Mouse (Mus musculus) gastrocnemius, postnatal 10 days (tissue): Measurements from ENCODE around the gene Gm10577. TPM values are rescaled to one million over a fixed set of nuclear protein-coding genes. Genes with fewer than 3 reads are reported as not detected.

ENCODE experiments used
- DNase-seq: peaks from one replicate; pipeline ENCODE4 v3.0.0; 2021; ENCODE audit warnings: mixed read lengths
- long read RNA-seq, 2 experiments: library from polyadenylated mRNA; stranded (forward); transcript quantifications; one replicate each; pipeline ENCODE4 v2.0.0; 2021
- total RNA-seq, 2 experiments: library from RNA; stranded (reverse); gene quantifications; 2 replicates each; pipeline ENCODE4 v1.2.3; 2021

The Gm10577 gene
- total RNA-seq: not detected
- long read RNA-seq, experiment 1: 0 reads
- long read RNA-seq, experiment 2: 0 reads

DNA sequence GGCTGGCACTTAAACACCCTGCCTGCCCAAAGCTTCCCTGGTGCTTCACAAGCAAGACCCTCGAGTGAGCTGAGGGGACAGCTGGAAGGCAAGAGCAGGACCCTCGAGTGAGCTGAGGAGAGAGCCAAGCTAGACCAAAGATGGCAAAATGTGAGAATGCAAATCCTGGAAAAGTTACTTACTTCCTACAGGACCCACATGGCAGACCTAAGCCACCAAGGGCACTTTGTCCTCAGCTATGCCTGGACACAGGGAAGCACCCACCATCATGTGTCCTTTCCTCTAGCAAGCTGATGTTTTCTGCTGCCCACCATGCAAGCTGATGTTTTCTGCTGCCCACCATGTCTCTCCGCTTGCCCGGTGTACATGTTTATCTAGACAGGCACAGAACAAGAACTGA is at the start of gene Gm10577:
Gene Gm10577 (minus strand): TSS at position 101 of the 400 bp plus-strand sequence.
- DNase-seq: no peak

DNA sequence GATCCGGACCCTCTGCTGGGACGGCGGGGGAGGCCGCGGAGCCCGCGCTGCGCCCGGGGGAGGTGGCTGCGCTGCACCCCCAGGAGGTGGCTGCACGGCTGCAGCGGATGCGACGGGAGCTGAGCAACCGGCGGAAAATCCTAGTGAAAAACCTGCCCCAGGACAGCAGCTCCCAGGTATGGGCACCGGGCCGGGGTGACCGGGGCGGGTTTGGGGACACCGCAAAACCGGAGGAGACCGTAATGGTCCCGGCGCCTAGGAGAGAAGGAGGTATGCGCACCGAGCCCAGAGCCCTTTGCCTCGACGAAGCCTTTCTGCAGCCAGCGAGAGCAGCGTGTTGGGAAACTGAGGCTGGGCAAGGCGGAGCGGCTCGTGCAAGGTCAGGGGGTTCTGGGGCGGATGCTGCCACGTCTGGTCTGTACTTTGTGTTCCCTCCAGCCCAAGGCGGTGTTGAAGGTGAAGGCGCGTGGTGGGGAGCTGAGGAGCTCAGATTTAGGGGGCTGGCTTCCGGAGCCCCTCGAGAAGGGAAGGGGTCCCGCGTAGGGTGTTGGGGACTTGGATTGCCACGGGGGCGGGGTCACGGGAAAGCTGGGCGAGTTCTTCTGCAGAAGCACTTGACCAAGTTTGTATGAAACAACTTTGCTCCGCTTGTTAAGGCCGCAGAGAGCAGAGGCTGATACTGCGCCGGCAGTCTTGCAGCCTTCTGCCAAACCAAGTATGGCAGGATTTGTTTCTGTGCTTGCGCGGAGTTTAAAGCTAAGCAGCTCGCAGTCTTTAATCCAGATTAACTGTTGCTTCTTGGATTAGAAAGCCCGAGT is 48.9 kb upstream of the Gm10577 start:
- peak; percentile 39 for DNase-seq

DNA sequence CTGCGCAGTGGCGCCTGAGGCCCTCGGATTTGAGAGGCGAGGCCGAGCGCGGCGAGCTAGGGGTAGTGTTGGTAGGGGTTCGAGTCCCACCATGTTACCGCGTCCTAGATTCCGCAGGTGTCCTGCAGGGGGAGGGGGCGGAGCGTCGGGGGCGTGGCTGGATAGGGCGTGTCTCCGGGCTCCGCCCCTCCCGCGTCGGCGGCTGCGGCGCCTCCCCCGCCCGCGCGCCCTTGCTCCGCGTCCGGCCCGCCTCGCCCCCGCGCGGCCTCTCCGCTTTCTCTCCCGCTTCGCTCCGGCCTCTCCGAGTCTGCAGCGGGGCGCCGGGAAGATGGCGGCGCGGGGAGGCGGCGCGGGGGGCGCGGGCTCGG is 48.3 kb upstream of the Gm10577 start, which contains the start of gene Raver2:
Gene Raver2 (plus strand): TSS at position 198 of the 368 bp plus-strand sequence.
- DNase-seq: peak; percentile 63

DNA sequence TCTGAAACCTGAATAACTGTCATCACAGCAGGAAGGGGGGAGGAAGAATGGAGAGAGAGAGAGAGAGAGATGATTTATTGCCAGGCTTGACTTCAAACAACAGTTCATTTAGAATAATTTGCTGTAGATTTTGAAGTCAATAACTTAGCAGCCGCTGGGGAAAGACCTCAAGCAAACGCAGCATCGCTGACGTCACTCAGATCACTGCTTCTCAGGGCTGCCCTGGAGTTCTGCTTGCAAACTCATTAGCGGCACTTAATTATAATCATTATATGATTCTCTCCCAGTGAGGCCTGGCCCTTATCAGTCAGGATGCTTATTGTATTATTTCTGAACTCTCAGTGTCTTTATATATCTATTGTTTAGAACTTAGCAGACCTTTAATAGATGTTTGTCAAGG is 45.9 kb upstream of the Gm10577 start:
- DNase-seq: no peak

DNA sequence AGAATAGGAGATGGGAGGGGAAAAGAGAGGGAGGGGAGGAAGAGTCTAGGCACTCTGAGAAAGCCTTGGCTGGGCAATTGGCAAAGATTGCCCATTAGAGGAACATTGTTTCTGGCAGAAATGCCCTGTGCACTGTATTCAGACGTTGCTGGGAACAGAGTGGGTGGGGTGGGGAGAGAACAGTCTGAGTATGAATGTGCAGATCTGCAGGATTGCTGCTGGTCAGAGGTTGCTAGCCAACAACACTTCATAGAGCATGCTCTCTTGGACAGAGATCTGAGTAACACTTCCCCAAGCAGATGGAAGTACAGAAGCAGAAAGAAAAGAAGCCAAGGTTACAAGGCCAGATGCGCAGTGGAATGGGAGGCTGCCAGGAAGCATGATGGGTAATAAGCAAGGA is 41.6 kb upstream of the Gm10577 start:
- no peak for DNase-seq

DNA sequence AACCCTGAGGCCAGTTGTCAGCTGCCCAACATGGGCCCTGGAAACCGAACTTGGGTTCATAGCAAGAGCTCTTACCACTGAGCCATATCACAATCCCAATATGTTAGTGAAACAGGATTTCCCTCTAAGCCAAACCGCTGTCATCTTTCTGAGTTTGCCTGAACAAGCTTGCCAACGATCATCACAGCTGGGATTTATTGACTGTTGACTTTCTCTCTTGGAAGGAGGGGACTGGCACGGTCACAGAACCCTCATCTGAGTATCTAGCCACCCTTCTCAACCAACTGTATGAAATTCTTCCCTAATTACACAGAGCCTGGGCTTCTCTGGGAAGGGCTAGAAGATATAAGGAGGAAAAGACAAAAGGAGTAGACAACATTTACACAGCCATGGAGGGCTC is 26.1 kb upstream of the Gm10577 start:
- DNase-seq: no peak

DNA sequence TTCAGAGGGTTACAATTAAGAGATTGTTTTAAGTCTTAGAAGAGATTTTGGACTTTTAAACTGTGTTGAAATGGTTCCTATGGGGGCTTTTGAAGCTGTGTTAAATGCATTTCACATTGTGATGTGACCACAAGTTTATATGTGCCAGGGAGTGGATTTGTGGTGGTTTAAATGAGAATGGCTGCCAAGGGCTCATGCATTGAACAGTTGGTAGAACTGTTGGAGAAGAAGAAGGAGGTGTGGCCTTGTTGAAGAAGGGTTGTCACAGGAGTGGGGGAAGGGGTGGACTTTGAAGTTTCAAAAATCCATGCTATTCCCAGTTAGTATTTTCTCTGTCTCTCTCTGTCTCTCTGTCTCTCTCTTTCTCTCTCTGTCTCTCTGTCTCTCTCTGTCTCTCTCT is 23.7 kb upstream of the Gm10577 start:
- no peak for DNase-seq

DNA sequence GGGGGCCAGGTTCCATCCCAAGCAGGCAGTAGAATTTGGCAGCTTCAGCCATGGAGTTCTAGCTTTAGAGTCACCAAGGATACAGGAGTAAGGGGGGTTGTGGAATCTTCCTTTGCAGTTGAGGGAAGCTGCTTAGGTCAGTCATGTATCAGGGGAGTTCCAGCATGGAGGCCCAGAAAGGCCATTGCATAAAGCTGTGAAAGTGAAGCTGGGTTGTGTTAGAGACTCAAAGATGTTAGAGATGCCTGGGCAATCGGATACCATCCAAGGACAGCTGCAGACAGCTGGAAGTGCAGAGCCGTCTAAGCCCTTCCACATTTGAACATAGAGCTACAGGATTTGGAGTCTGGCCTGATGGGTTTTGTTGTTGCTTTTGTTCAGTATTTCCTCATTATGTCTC is 23.2 kb upstream of the Gm10577 start:
- DNase-seq: no peak

DNA sequence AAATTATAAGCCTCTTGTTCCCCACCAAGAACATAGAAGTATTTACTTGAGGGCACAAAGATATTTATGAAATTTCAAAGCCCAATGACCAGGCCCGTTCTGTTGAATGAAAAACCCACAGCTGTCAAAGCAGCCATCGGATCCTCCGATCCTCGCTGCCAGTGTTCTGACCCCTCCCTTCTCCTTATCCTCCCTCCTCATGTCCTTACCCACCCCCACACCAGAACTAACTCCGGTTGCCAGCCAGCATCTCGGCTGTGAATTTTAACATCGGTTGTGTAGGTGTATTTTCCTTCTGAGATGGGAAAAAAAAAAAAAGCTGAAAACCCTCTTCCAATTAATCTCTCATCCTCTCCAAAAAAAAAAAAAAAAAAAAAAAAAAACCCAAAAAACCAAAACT is 16.7 kb upstream of the Gm10577 start:
- no peak for DNase-seq

DNA sequence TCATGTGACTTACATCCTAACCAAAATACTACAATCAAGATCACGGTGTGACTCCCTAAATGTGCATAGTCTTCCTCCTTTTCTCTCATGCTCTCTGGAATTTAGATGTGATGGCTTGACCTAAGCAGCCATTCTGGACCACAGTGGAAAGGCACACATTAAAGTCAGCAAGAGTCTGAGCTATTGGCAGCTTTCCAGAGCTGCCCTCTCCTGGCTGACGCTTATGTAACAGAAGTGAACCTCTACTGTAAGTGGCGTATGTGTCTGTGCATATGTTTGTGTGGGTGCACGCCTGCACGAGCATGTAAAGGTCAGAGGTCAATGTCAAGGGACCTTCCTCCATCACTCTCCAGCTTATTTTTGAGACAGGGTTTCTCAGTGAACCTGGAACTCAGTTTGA is 14.6 kb upstream of the Gm10577 start:
- DNase-seq: no peak

DNA sequence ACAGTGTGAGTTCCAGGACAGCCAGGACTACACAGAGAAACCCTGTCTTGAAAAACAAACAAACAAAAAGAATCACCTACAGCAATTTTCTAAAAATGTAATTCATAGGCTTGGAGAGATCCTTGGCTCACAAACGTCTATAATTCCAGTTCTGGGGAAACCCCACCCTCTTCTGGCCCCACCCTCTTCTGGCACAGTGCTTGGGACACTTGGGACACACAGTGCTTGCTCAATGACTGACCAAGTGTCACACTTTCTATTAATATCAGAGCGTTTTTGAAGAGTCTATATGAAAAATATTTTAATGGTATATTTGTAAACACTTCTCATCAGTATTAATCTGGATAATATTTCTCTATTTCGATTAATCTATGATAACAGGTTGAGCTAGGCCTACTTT is 12.6 kb upstream of the Gm10577 start:
- DNase-seq: no peak

DNA sequence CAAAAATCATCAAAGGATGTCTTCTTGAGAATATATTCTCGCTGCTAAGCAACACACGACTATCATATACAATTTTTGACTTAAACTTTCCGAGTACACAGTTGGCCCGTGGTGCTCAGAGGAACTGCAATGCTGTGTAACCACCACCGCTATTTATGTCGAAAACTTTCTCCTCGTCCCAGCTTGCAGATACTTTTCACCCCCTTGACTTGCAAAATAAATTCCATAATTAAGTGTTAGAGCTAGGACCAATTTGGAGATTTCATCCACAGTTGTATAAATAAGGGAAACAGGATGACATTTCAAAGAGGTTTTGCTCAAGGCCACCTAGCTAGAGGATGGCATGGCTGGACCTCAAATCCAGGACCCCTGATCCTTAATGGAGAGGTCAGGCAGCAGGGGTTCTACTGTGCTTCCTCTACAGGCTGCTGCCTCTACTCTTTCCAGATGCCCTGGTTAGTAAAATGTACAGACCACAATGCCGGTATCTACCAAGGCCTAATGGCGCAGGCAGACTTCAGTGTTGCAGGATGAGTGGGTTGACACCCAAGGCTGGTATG is 7.4 kb upstream of the Gm10577 start:
- DNase-seq: no peak

DNA sequence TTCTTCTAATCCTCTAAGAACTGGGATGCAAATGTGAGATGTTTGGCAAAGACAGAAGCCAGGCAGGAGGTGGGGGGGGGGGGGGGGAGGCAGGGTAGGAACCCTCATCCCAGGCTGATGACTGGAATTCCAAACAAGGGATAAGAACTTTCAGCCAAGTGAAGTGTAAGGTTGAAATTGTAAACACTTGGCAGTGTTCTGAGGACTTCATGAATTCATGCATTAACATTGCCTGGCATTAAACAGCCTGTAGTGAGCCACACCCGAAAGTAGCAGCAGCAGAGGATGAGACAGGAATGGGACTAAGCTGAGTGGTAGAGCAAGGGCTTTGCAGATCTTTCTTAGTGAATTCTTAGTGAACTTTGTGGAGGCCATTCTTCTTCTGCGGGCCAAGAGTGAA is 6.5 kb upstream of the Gm10577 start:
- no peak for DNase-seq

DNA sequence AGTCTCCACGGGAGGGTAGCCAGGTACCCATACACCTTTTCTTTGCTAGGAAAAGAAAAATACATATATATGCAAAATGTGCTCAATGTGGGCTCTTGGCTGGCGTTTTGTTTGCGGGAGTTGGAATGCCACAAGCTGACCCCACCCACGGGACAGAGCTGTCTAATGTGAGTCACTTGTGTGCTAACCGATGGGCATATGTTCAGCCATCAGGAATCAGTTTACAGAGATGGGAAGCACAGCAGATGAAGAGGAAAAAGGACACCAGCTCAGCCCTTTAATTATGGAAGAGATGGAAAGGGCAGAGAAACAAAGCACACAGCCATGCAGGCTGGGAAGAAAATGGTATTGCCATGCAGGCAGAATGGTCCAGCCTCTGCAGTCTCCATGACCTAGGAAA is 6.1 kb upstream of the Gm10577 start:
- no peak for DNase-seq

DNA sequence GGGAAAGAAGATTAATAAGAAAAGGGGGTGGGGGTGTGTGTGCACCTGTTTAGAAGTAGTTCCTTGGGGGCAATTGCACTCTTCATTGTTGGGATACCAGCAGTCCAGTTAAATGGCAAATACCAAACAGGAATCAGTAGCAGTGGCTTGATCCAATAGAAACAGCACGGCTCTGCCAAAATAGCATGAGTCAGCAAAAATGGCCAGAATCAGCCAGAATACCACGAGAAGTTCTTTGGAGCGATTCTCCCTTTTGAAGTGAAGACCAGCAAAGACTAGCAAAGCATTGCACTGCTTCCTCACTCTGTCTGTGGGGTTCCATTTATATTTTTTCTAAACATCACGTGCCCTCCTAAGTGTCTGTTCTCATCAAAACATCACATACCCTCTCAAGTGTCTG is 2.7 kb downstream of the Gm10577 start:
- DNase-seq: no peak

DNA sequence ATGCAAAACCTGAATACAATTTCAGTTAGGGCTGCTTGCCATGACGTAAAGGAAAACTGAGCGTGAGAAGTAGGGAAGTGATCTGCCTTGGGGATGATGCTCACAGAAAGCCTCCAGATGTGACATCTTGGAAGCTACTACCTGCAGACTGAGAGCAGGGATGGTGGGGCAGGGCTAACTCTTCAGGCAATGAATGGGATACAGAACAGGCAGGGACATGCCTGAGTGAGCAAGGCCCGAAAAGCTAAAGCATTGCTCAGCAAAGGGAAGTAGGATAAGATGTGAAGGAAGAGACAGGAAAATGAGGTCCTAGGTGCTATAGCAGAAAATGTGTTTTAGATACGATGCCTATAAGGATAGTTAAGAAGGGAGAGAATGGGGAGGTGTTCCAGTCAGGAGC is 11.4 kb downstream of the Gm10577 start:
- no peak for DNase-seq

DNA sequence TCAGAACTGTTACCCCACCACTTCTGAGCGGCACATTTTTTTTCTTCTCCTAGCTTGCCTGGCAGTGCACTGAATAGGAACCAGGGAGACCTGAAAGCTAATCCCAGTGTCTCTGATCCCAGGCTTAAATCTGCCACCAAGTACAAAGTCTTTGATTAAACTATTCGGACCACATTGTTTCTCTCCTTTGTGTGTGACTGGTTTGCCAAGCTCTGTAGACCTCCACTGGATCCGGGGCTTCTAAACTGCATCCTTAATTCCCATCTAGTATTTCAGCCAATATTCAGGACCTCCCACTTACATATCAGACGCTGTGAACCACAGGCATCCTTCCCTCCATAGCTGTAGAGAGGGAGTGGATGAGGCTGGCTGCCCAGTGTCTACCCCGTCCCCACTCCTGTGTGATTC is 12.1 kb downstream of the Gm10577 start:
- DNase-seq: no peak

DNA sequence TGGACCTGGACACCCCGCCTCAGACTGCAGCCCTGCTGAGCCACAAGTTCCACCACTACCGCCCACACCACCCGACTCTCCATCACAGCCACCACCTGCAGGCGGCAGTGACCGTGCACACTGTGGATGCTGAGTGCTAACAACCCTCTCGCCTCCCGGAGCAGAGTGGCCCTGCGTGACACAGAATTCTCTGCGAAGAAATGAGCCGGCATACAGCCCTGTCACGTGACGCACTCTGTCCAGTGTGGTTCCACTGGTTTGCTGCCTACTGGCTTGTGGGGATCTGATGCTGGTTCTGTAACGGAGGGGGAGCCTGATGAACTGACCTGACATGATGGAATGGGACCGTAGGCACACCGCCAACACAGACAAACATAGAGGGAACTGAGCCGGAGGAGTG is 17.5 kb downstream of the Gm10577 start:
- no peak for DNase-seq

DNA sequence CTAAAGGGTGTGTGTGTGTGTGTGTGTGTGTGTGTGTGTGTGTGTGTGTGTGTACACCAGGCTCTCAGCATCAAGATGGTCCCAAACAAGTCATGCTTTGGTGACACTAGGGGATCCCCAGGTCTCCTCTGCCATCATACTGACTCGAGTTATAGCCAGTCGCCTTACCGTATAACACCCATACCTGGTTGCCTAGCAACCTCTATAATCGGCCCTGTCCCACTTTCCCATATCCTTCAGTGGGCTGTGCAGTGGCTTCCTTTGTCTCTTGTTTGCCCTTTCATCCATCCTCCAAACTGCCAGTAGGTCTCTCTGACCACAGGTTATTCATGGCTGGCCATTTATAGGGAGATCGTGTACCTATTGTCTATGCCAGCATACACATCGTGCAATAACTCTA is 19.4 kb downstream of the Gm10577 start:
- DNase-seq: no peak

DNA sequence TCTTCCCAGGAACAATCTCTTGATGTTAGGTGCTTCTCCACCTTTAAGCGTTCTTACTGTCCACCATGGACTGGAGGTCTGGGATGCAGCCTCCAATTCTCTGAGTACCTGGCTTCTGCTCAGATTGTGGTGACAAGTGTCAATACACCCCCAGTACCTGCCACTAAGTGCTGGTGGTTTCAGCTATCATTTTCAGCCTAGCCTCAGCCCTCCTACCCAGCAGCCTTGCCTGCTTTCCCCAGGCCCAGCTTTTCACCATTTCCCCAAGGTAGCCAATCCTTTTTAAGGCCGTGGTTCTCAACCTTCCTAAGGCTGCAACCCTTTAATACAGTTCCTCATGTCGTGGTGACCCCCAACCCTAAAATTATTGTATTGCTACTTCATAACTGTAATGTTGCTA is 19.9 kb downstream of the Gm10577 start:
- DNase-seq: no peak

DNA sequence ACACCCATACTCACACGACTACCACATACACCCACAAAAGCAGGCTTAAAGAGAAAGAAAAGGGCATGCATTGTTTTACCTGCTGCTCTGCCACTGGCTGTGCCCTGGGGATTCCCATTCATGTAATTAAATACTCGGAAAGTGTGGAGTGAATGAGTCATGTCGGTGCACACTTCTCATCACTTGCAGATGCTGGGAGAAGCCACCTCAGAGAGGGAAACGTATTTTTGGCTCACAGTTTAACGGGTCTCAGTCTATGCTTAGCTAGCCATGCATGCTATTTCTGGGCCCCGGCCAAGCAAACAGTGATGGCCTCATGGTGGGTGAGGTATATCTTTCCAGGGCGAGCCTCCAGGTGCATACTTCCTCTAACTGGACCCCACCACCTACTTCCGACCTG is 21.6 kb downstream of the Gm10577 start:
- no peak for DNase-seq

DNA sequence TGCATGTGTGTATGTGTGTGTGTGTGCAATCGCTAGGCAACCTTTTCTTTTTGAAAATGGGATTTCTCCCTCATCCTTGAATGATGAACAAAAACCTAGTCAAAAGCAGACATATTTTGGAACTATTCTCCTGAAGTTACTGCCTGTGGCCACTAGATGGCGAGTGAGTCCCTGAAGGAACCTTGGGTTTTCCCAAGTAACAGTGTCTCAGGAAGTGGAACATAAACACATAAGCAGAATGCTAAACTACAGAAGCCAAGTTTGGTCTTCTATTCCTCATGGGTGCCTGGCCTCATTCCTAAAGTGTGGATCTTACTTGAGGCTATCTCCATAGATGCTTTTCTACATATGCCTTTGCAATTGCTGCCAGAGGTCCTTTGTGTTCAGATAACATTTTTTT is 22.4 kb downstream of the Gm10577 start:
- peak; percentile 48 for DNase-seq

DNA sequence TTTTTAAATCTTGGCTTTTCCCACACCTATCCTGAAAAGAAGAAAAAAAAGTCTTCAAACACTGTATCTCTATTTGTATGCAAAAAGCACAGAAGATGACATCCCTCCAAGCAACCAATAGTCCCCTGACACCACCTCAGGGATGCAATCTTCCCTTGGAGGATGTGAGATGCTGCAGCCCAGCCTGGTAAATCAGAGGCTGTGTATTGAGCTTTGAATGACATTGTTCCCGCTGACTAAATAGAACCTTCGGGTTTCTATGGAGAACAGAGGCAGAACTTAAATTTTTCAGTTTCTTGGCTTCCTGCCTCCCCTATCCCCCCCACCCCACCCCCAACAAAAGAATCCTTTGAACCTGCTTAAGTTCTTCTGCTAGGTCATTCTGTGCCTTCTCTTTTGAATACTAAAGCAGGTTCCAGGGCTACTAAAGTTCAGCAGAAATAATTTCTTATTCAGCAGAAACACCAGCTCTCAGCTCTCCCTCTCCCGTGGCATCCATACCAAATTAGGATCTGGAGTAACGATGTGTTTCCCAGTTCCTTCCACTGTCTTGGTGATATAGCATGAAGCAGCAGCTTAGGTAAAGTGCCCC is 24.3 kb downstream of the Gm10577 start:
- no peak for DNase-seq

DNA sequence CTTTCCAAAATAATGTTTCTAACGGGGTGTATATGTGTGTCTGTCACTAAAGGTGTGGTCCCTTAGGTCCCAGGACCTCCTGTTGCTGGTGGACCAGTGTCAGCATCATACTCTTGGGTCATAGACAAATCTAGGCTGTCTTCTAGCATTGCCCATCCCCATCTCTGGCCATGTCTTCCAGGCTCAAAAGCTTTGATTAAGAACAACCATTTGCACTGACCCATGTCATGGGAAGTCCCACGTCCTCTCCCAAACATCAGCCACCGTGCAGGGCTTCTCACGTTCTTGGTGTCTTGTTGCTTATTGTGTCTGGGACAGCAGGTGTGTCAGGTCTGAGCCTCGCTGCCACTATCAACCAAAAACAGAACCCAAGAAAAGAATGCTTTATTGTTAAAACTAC is 24.9 kb downstream of the Gm10577 start:
- no peak for DNase-seq
